Comparison of ENCODE assay signal across 15 mouse cellular contexts in the genomic region with DNA sequence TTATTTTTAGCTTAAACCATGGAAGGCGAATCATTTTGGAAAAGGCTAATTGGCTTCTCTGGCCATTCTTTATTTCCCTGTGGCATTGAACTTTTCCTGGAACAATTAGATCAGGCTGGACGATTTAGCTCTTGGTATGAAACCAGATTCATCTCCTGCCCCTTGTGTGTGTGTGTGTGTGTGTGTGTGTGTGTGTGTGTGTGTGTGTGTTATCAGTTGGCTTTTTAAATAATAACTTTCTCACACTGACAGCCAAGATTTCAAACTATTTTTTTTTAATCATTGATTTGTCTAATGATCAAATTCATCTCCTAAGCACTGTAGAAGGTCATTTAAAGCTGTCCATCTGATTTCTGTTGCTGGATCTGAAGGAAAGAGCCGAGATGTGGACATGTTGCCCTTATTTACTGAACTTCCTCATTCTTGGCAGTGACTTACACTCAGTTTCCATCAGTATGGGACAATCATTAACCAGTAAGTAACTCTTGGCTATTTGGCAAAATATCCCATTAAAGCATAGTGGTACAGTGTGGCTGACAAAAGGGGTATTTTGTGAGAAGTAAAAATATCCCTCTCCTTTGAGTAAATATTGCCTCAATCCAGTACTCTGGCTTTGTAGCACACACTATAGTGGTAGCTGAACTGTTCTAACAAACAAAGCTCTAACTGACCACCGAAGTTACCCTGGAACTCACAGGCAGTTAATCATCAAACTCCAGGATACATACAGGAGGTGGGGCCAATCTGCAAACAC.
DNase-seq lines count a peak whose midpoint lies in the region; ATAC-seq and TF ChIP-seq lines count a peak whose summit lies in the region.
"Had no signal": no experiment of that assay in that cellular context is flagged by ENCODE, and none has a peak within 500 bp of the region (broad histone marks: within the 10 kb centered on the region; RNA-seq: fewer than 3 reads in every experiment).

No protein-coding gene starts in this region.

- no peak overlapping the region for H3K4me3 ChIP-seq in lung, postnatal 0 days (ENCODE audit: low read depth, low read length)
- H3K4me3 ChIP-seq in heart, embryonic 10.5 days: no peak overlapping the region
- H3K4me3 ChIP-seq: forebrain, embryonic 13.5 days; neural tube, embryonic 12.5 days had no signal

- DNase-seq in lung, postnatal 0 days (ENCODE audit: low spot score): peak; percentile 80
- no peak for DNase-seq in lung, postnatal 14 days
- DNase-seq in kidney, postnatal 14 days: peak; percentile 57
- DNase-seq in lung, postnatal 25 days (ENCODE audit: low spot score): peak; percentile 62
- DNase-seq in left cerebral cortex, adult 9 months (ENCODE audit: low spot score in 2 of 2): no peak
- no peak for DNase-seq in heart, embryonic 10.5 days (ENCODE audit: low spot score)
- DNase-seq: cerebellum, adult 11-12 months; layer of hippocampus, adult 9-11 months had no signal

- no peak overlapping the region for H3K27ac ChIP-seq in lung, postnatal 0 days (ENCODE audit: low read length)
- no peak overlapping the region for H3K27ac ChIP-seq in heart, embryonic 10.5 days
- H3K27ac ChIP-seq: forebrain, embryonic 13.5 days; macrophage; neural tube, embryonic 12.5 days had no signal

- peak; percentile 89 for ATAC-seq in lung, postnatal 0 days
- no peak for ATAC-seq in granulocyte monocyte progenitor cell, adult 5-6 weeks (replicated peaks; ENCODE audit: poor library complexity, severe bottlenecking)
- no peak for ATAC-seq in inflammation-experienced regulatory T-cells, adult 6 months
- ATAC-seq: activated CD4-positive, CD25-positive, alpha-beta regulatory T cell, adult 4 months; forebrain, embryonic 13.5 days; midbrain, embryonic 16.5 days had no signal

- H3K9me3 ChIP-seq in lung, postnatal 0 days (ENCODE audit: low read length): no peaks in the 10 kb centered on the region
- no peaks in the 10 kb centered on the region for H3K9me3 ChIP-seq in heart, embryonic 10.5 days
- H3K9me3 ChIP-seq: forebrain, embryonic 13.5 days; neural tube, embryonic 12.5 days had no signal

- no peak overlapping the region for H3K9ac ChIP-seq in lung, postnatal 0 days (replicated peaks; ENCODE audit: low read depth)
- H3K9ac ChIP-seq: forebrain, embryonic 13.5 days; neural tube, embryonic 12.5 days had no signal

- no peaks in the 10 kb centered on the region for H3K4me1 ChIP-seq in lung, postnatal 0 days (ENCODE audit: insufficient read depth, low read depth, low read length)
- H3K4me1 ChIP-seq in heart, embryonic 10.5 days: no peaks in the 10 kb centered on the region
- H3K4me1 ChIP-seq: forebrain, embryonic 13.5 days; neural tube, embryonic 12.5 days had no signal

- TF ChIP-seq CTCF in lung, postnatal 0 days (IDR thresholded peaks at IDR 0.05): no peak

- 39% methylated on average over 4 of the region's 4 CpGs for WGBS in lung, postnatal 0 days
- 83% methylated on average over 4 of the region's 4 CpGs for WGBS in heart, embryonic 10.5 days

- no peak overlapping the region for H3K4me2 ChIP-seq in lung, postnatal 0 days (replicated peaks; ENCODE audit: low read depth, low read length)
- H3K4me2 ChIP-seq: forebrain, embryonic 13.5 days; neural tube, embryonic 12.5 days had no signal

- no peaks in the 10 kb centered on the region for H3K27me3 ChIP-seq in lung, postnatal 0 days (replicated peaks; ENCODE audit: insufficient read depth, low read length)
- no peaks in the 10 kb centered on the region for H3K27me3 ChIP-seq in heart, embryonic 10.5 days (ENCODE audit: insufficient read depth, poor library complexity, severe bottlenecking)
- H3K27me3 ChIP-seq: forebrain, embryonic 13.5 days; neural tube, embryonic 12.5 days had no signal

- H3K36me3 ChIP-seq in lung, postnatal 0 days (ENCODE audit: insufficient read depth, low read length): no peaks in the 10 kb centered on the region
- H3K36me3 ChIP-seq in heart, embryonic 10.5 days: no peaks in the 10 kb centered on the region
- H3K36me3 ChIP-seq: neural tube, embryonic 12.5 days had no signal

- TF ChIP-seq EP300 in lung, postnatal 0 days (IDR thresholded peaks at IDR 0.05): peak; percentile 74

Comparison
In these comparisons a context has a peak if more than half of its experiments do, and no peak if none do; other contexts are left out.
1. DNase-seq: peak in lung, postnatal 0 days (single experiment), kidney, postnatal 14 days (single experiment) and lung, postnatal 25 days (single experiment); none in lung, postnatal 14 days (single experiment), left cerebral cortex, adult 9 months (0 of 2) and heart, embryonic 10.5 days (single experiment).